Mouse (Mus musculus) heart, adult 2 months (tissue): ENCODE measurements at regions not wholly inside any gene's neighbourhood (a gene's known extent, or its start where the extent isn't known, plus 50 kb on each side); places are given as distances from the start of the nearest gene placed in this dataset.

Experiments
- EP300 ChIP-seq: fragments of 200-500 bp; IDR thresholded peaks from 2 replicates; pipeline ENCODE4 v1.6.1; 2011; ENCODE audit warnings: low read depth, low read length, control low read depth; ENCODE audit not compliant: insufficient read depth
- POLR2A ChIP-seq: fragments of 200-500 bp; IDR thresholded peaks from 2 replicates; pipeline ENCODE4 v1.6.1; 2011; ENCODE audit warnings: mild to moderate bottlenecking, low read depth, low read length, control low read depth; ENCODE audit not compliant: insufficient read depth

- TF ChIP-seq POLR2A (no peak), EP300 (no peak)
These were observed 182.4 kb downstream of the Maf start for GRCm38 (mm10) chr8:115525149-115525548.
